Mouse (Mus musculus): ENCODE measurements around the gene Patj. TPM values are rescaled to one million over a fixed set of nuclear protein-coding genes. Genes with fewer than 3 reads are reported as not detected.

Patj gene
- polyA plus RNA-seq, 1 experiment from 2014 or later, result 24.9 TPM

- Histone ChIP-seq H3K27me3 (no peaks in the 10 kb centered on the region), H3K4me3 (replicated peaks) (no peak overlapping the region), H3K36me3 (no peaks in the 10 kb centered on the region), H3K27ac (no peak overlapping the region), H3K4me2 (no peak overlapping the region), H3K9ac (replicated peaks) (no peak overlapping the region), H3K9me3 (no peaks in the 10 kb centered on the region), H3K4me1 (replicated peaks) (peaks cover 34% of the 10 kb centered on the region)
- ATAC-seq (ENCODE audit: insufficient number of reproducible peaks, insufficient read depth, low FRiP score, low TSS enrichment, low read depth), result no peak
- WGBS, result 97% methylated on average over 6 of the region's 6 CpGs
Measured at GRCm38 (mm10) chr4:98556449-98556848, 160.9 kb downstream of the Patj start.

- Histone ChIP-seq H3K36me3 (no peaks in the 10 kb centered on the region), H3K4me1 (replicated peaks) (peaks cover 27% of the 10 kb centered on the region), H3K4me2 (no peak overlapping the region), H3K9me3 (no peaks in the 10 kb centered on the region), H3K9ac (replicated peaks) (no peak overlapping the region), H3K27ac (no peak overlapping the region), H3K4me3 (replicated peaks) (no peak overlapping the region), H3K27me3 (no peaks in the 10 kb centered on the region)
- 93% methylated on average over 13 of the region's 13 CpGs for WGBS
- no peak for ATAC-seq (ENCODE audit: insufficient number of reproducible peaks, insufficient read depth, low FRiP score, low TSS enrichment, low read depth)
Measured at GRCm38 (mm10) chr4:98557192-98557591, 161.6 kb downstream of the Patj start.

- 55% methylated on average over 9 of the region's 9 CpGs for WGBS
- no peak for ATAC-seq (ENCODE audit: insufficient number of reproducible peaks, insufficient read depth, low FRiP score, low TSS enrichment, low read depth)
- no peak overlapping the region; the same call in 1 of the 2 replicates for H3K27ac ChIP-seq
Measured at GRCm38 (mm10) chr4:98560196-98560830, 164.7 kb downstream of the Patj start.

GRCm38 (mm10) chr4:98563082-98563481, 167.5 kb downstream of the Patj start:
- WGBS, result 82% methylated on average over 5 of the region's 5 CpGs
- Histone ChIP-seq H3K36me3 (no peaks in the 10 kb centered on the region), H3K27ac (peak overlapping the region; percentile 1; the same call in 1 of the 2 replicates), H3K27me3 (no peaks in the 10 kb centered on the region), H3K4me1 (replicated peaks) (peaks cover 11% of the 10 kb centered on the region), H3K4me3 (replicated peaks) (no peak overlapping the region), H3K4me2 (no peak overlapping the region), H3K9ac (replicated peaks) (no peak overlapping the region), H3K9me3 (no peaks in the 10 kb centered on the region)
- ATAC-seq (ENCODE audit: insufficient number of reproducible peaks, insufficient read depth, low FRiP score, low TSS enrichment, low read depth), result no peak

More at GRCm38 (mm10) chr4:98560196-98560830, 164.7 kb downstream of the Patj start:
- Histone ChIP-seq H3K9me3 (no peaks in the 10 kb centered on the region), H3K27me3 (no peaks in the 10 kb centered on the region), H3K36me3 (no peaks in the 10 kb centered on the region), H3K9ac (replicated peaks) (no peak overlapping the region), H3K4me1 (replicated peaks) (peaks cover 14% of the 10 kb centered on the region), H3K4me2 (no peak overlapping the region), H3K4me3 (replicated peaks) (no peak overlapping the region)

- Histone ChIP-seq H3K27ac (peak overlapping the region; percentile 12; the same call in 1 of the 2 replicates), H3K36me3 (no peaks in the 10 kb centered on the region), H3K9me3 (no peaks in the 10 kb centered on the region), H3K4me3 (replicated peaks) (no peak overlapping the region), H3K4me1 (replicated peaks) (peaks cover 11% of the 10 kb centered on the region), H3K27me3 (no peaks in the 10 kb centered on the region), H3K4me2 (no peak overlapping the region), H3K9ac (replicated peaks) (no peak overlapping the region)
- no peak for ATAC-seq (ENCODE audit: insufficient number of reproducible peaks, insufficient read depth, low FRiP score, low TSS enrichment, low read depth)
- 80% methylated on average over 10 of the region's 10 CpGs for WGBS
Measured at GRCm38 (mm10) chr4:98563506-98564195, 168.1 kb downstream of the Patj start.

- peak overlapping the region; percentile 12; the same call in 1 of the 2 replicates for H3K27ac ChIP-seq
Measured at GRCm38 (mm10) chr4:98564196-98564865, 168.7 kb downstream of the Patj start.

GRCm38 (mm10) chr4:98566741-98567140, 171.2 kb downstream of the Patj start:
- Histone ChIP-seq H3K4me2 (no peak overlapping the region), H3K27ac (no peak overlapping the region), H3K4me3 (replicated peaks) (no peak overlapping the region), H3K4me1 (replicated peaks) (peaks cover 4% of the 10 kb centered on the region), H3K27me3 (no peaks in the 10 kb centered on the region), H3K9ac (replicated peaks) (no peak overlapping the region), H3K36me3 (no peaks in the 10 kb centered on the region), H3K9me3 (no peaks in the 10 kb centered on the region)
- no peak for ATAC-seq (ENCODE audit: insufficient number of reproducible peaks, insufficient read depth, low FRiP score, low TSS enrichment, low read depth)
- WGBS, result 87% methylated on average over 6 of the region's 6 CpGs

More at GRCm38 (mm10) chr4:98564196-98564865, 168.7 kb downstream of the Patj start:
- no peaks in the 10 kb centered on the region for H3K36me3 ChIP-seq
- H3K27me3 ChIP-seq, result no peaks in the 10 kb centered on the region
- peaks cover 11% of the 10 kb centered on the region for H3K4me1 ChIP-seq (replicated peaks)
- no peak overlapping the region for H3K4me2 ChIP-seq
- ATAC-seq (ENCODE audit: insufficient number of reproducible peaks, insufficient read depth, low FRiP score, low TSS enrichment, low read depth), result no peak
- WGBS, result 82% methylated on average over 6 of the region's 6 CpGs
- H3K9ac ChIP-seq (replicated peaks), result no peak overlapping the region
- no peaks in the 10 kb centered on the region for H3K9me3 ChIP-seq
- no peak overlapping the region for H3K4me3 ChIP-seq (replicated peaks)

GRCm38 (mm10) chr4:98567457-98567856, 171.9 kb downstream of the Patj start:
- H3K9ac ChIP-seq (replicated peaks), result no peak overlapping the region
- no peak for ATAC-seq (ENCODE audit: insufficient number of reproducible peaks, insufficient read depth, low FRiP score, low TSS enrichment, low read depth)
- no peak overlapping the region for H3K4me2 ChIP-seq
- H3K4me1 ChIP-seq (replicated peaks), result peaks cover 4% of the 10 kb centered on the region
- H3K9me3 ChIP-seq, result no peaks in the 10 kb centered on the region
- 89% methylated on average over 9 of the region's 9 CpGs for WGBS
- H3K4me3 ChIP-seq (replicated peaks), result no peak overlapping the region
- H3K27ac ChIP-seq, result no peak overlapping the region
- H3K36me3 ChIP-seq, result 0 out of 2 replicates have a peak, but pooled peaks cover 5% of the 10 kb centered on the region
- H3K27me3 ChIP-seq, result no peaks in the 10 kb centered on the region

- H3K36me3 ChIP-seq, result 0 out of 2 replicates have a peak, but pooled peaks cover 6% of the 10 kb centered on the region
- no peak overlapping the region for H3K27ac ChIP-seq
- H3K4me2 ChIP-seq, result no peak overlapping the region
- H3K4me1 ChIP-seq (replicated peaks), result peaks cover 4% of the 10 kb centered on the region; the same call in 1 of the 2 replicates
- no peak overlapping the region for H3K9ac ChIP-seq (replicated peaks)
- WGBS, result 48% methylated on average over 4 of the region's 4 CpGs
- no peak for ATAC-seq (ENCODE audit: insufficient number of reproducible peaks, insufficient read depth, low FRiP score, low TSS enrichment, low read depth)
- no peaks in the 10 kb centered on the region for H3K27me3 ChIP-seq
- H3K4me3 ChIP-seq (replicated peaks), result no peak overlapping the region
- H3K9me3 ChIP-seq, result no peaks in the 10 kb centered on the region
Measured at GRCm38 (mm10) chr4:98569904-98570303, 174.3 kb downstream of the Patj start.

- Histone ChIP-seq H3K4me2 (no peak overlapping the region), H3K36me3 (0 out of 2 replicates have a peak, but pooled peaks cover 3% of the 10 kb centered on the region), H3K9me3 (no peaks in the 10 kb centered on the region), H3K27me3 (no peaks in the 10 kb centered on the region; the same call in 1 of the 2 replicates), H3K9ac (replicated peaks) (no peak overlapping the region), H3K4me1 (replicated peaks) (no peaks in the 10 kb centered on the region), H3K27ac (no peak overlapping the region), H3K4me3 (replicated peaks) (no peak overlapping the region)
- no peak for ATAC-seq (ENCODE audit: insufficient number of reproducible peaks, insufficient read depth, low FRiP score, low TSS enrichment, low read depth)
Measured at GRCm38 (mm10) chr4:98577275-98577674, 181.7 kb downstream of the Patj start.

GRCm38 (mm10) chr4:98577957-98578541, 182.5 kb downstream of the Patj start:
- WGBS, result 81% methylated on average over 3 of the region's 3 CpGs

More at GRCm38 (mm10) chr4:98577957-98578541, 182.5 kb downstream of the Patj start:
- no peak overlapping the region for H3K4me3 ChIP-seq (replicated peaks)
- no peaks in the 10 kb centered on the region; the same call in 1 of the 2 replicates for H3K27me3 ChIP-seq
- no peak overlapping the region for H3K9ac ChIP-seq (replicated peaks)
- H3K36me3 ChIP-seq, result no peaks in the 10 kb centered on the region
- H3K27ac ChIP-seq, result no peak overlapping the region
- no peak overlapping the region for H3K4me2 ChIP-seq
- H3K4me1 ChIP-seq (replicated peaks), result no peaks in the 10 kb centered on the region
- no peak; the same call in 1 of the 2 replicates for ATAC-seq (ENCODE audit: insufficient number of reproducible peaks, insufficient read depth, low FRiP score, low TSS enrichment, low read depth)
- no peaks in the 10 kb centered on the region for H3K9me3 ChIP-seq
